Mouse (Mus musculus): ENCODE data around the gene 0610040J01Rik. TPM values are rescaled to one million over a fixed set of nuclear protein-coding genes. Genes with fewer than 3 reads are reported as not detected.
A peak's percentile ranks its signal among the peaks of the same experiment; 100 is the strongest.

The 0610040J01Rik gene
- polyA plus RNA-seq, 1 experiment from 2014 or later: 44.8 TPM

DNA sequence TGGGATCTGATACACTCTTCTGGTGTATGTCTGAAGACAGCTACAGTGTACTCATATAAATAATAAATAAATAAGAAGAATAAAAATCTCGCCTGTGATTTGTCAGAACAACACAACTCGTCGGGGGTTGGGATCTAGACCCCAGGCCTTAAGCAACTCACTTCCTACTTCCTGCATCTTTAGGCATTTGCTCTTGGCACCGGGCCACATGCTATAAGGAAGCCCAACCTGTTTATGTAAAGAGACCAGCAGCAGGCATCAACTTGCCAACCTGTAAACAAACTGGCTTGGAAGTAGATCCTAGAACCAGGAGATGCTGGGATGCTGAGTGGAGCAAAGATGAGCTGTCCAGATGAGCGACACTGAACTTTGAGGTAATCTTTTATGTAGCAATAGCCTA is 129.7 kb downstream of the 0610040J01Rik start:
- H3K27me3 ChIP-seq (replicated peaks): no peaks in the 10 kb centered on the region
- no peak for ATAC-seq (ENCODE audit: insufficient read depth, low FRiP score, low read depth)
- no peak overlapping the region for H3K27ac ChIP-seq
- H3K9ac ChIP-seq: no peak overlapping the region
- peaks cover 8% of the 10 kb centered on the region; the same call in 1 of the 2 replicates for H3K4me1 ChIP-seq
- no peak overlapping the region for H3K4me2 ChIP-seq
- no peak overlapping the region for H3K4me3 ChIP-seq (replicated peaks)
- WGBS: 55% methylated on average over 5 of the region's 5 CpGs
- no peaks in the 10 kb centered on the region for H3K36me3 ChIP-seq
- no peaks in the 10 kb centered on the region for H3K9me3 ChIP-seq

- Histone ChIP-seq H3K36me3 (no peaks in the 10 kb centered on the region), H3K27me3 (replicated peaks) (no peaks in the 10 kb centered on the region), H3K4me3 (replicated peaks) (no peak overlapping the region), H3K27ac (no peak overlapping the region), H3K4me1 (peaks cover 8% of the 10 kb centered on the region; the same call in 1 of the 2 replicates), H3K9me3 (no peaks in the 10 kb centered on the region), H3K4me2 (no peak overlapping the region), H3K9ac (no peak overlapping the region)
- ATAC-seq (ENCODE audit: insufficient read depth, low FRiP score, low read depth): no peak
- 78% methylated on average over 9 of the region's 9 CpGs for WGBS
Measured at GRCm38 (mm10) chr5:63943291-63943690, 131.1 kb downstream of the 0610040J01Rik start.

- ATAC-seq (ENCODE audit: insufficient read depth, low FRiP score, low read depth): no peak
- no peaks in the 10 kb centered on the region for H3K36me3 ChIP-seq
- H3K4me1 ChIP-seq: peaks cover 10% of the 10 kb centered on the region; the same call in 1 of the 2 replicates
- no peak overlapping the region for H3K4me2 ChIP-seq
- H3K9me3 ChIP-seq: no peaks in the 10 kb centered on the region
- H3K27ac ChIP-seq: no peak overlapping the region
- H3K9ac ChIP-seq: no peak overlapping the region
- H3K27me3 ChIP-seq (replicated peaks): no peaks in the 10 kb centered on the region
- no peak overlapping the region for H3K4me3 ChIP-seq (replicated peaks)
- 83% methylated on average over 8 of the region's 8 CpGs for WGBS
Measured at GRCm38 (mm10) chr5:63947526-63947925, 135.4 kb downstream of the 0610040J01Rik start.

- ATAC-seq (ENCODE audit: insufficient read depth, low FRiP score, low read depth): no peak
- no peak overlapping the region for H3K9ac ChIP-seq
- WGBS: 30% methylated on average over 3 of the region's 3 CpGs
- peaks cover 10% of the 10 kb centered on the region; the same call in 1 of the 2 replicates for H3K4me1 ChIP-seq
- no peaks in the 10 kb centered on the region for H3K9me3 ChIP-seq
- H3K27me3 ChIP-seq (replicated peaks): no peaks in the 10 kb centered on the region
- no peaks in the 10 kb centered on the region for H3K36me3 ChIP-seq
- H3K4me3 ChIP-seq (replicated peaks): no peak overlapping the region
- peak overlapping the region; percentile 32 for H3K27ac ChIP-seq
- no peak overlapping the region for H3K4me2 ChIP-seq
Measured at GRCm38 (mm10) chr5:63949195-63949594, 137.0 kb downstream of the 0610040J01Rik start.

Other genes starting within 250 kb of the 0610040J01Rik start
- 0.77 and 0.88 TPM in 2 replicates for gene Nwd2, start 163.3 kb upstream of the 0610040J01Rik start, polyA plus RNA-seq (2015; fragmentation: Nextera tagmentation; extraction: Ambion mirVana)
- gene Rell1, start 156.5 kb downstream of the 0610040J01Rik start, polyA plus RNA-seq (2015; fragmentation: Nextera tagmentation; extraction: Ambion mirVana): 23.9 and 25.0 TPM in 2 replicates